Mouse (Mus musculus): ENCODE data around the gene Zbtb44. TPM values are rescaled to one million over a fixed set of nuclear protein-coding genes. Genes with fewer than 3 reads are reported as not detected.
"Not testable (repeated sequence)": the region's sequence is repeated elsewhere in the genome, so short reads cannot be mapped to it uniquely, and the experiment has no call there.

The Zbtb44 gene
- polyA plus RNA-seq, 1 experiment from 2014 or later: 3.6 TPM

GRCm38 (mm10) chr9:31017616-31018015 is 12.8 kb upstream of the Zbtb44 start:
- H3K4me1 ChIP-seq: no peaks in the 10 kb centered on the region
- H3K36me3 ChIP-seq: no peaks in the 10 kb centered on the region
- H3K9me3 ChIP-seq (replicated peaks): no peaks in the 10 kb centered on the region
- H3K4me3 ChIP-seq: no peak overlapping the region
- WGBS: 56% methylated on average over 4 of the region's 4 CpGs
- no peak overlapping the region for H3K27ac ChIP-seq (replicated peaks)
- H3K27me3 ChIP-seq (ENCODE audit: low read depth, poor library complexity, severe bottlenecking): no peaks in the 10 kb centered on the region
- no peak for DNase-seq (ENCODE audit: low spot score)

- DNase-seq (ENCODE audit: low spot score): no peak
- Histone ChIP-seq H3K27me3 (ENCODE audit: low read depth, poor library complexity, severe bottlenecking) (no peaks in the 10 kb centered on the region), H3K4me1 (no peaks in the 10 kb centered on the region), H3K9me3 (replicated peaks) (no peaks in the 10 kb centered on the region), H3K4me3 (no peak overlapping the region), H3K36me3 (no peaks in the 10 kb centered on the region), H3K27ac (replicated peaks) (no peak overlapping the region)
- WGBS: 87% methylated on average over 3 of the region's 3 CpGs
Observed at GRCm38 (mm10) chr9:31018158-31018557, 12.3 kb upstream of the Zbtb44 start.

GRCm38 (mm10) chr9:31018705-31019104 is 11.7 kb upstream of the Zbtb44 start:
- no peaks in the 10 kb centered on the region for H3K9me3 ChIP-seq (replicated peaks)
- no peaks in the 10 kb centered on the region for H3K4me1 ChIP-seq
- no peak overlapping the region for H3K27ac ChIP-seq (replicated peaks)
- no peaks in the 10 kb centered on the region for H3K27me3 ChIP-seq (ENCODE audit: low read depth, poor library complexity, severe bottlenecking)
- H3K4me3 ChIP-seq: no peak overlapping the region
- DNase-seq (ENCODE audit: low spot score): no peak
- H3K36me3 ChIP-seq: no peaks in the 10 kb centered on the region

GRCm38 (mm10) chr9:31028251-31028650 is 2.2 kb upstream of the Zbtb44 start:
- no peaks in the 10 kb centered on the region for H3K9me3 ChIP-seq (replicated peaks)
- no peaks in the 10 kb centered on the region for H3K27me3 ChIP-seq (ENCODE audit: low read depth, poor library complexity, severe bottlenecking)
- H3K4me1 ChIP-seq: peaks cover 28% of the 10 kb centered on the region
- H3K36me3 ChIP-seq: no peaks in the 10 kb centered on the region
- no peak for DNase-seq (ENCODE audit: low spot score)
- no peak overlapping the region for H3K27ac ChIP-seq (replicated peaks)
- no peak overlapping the region for H3K4me3 ChIP-seq
- 92% methylated on average over 4 of the region's 4 CpGs for WGBS

DNA sequence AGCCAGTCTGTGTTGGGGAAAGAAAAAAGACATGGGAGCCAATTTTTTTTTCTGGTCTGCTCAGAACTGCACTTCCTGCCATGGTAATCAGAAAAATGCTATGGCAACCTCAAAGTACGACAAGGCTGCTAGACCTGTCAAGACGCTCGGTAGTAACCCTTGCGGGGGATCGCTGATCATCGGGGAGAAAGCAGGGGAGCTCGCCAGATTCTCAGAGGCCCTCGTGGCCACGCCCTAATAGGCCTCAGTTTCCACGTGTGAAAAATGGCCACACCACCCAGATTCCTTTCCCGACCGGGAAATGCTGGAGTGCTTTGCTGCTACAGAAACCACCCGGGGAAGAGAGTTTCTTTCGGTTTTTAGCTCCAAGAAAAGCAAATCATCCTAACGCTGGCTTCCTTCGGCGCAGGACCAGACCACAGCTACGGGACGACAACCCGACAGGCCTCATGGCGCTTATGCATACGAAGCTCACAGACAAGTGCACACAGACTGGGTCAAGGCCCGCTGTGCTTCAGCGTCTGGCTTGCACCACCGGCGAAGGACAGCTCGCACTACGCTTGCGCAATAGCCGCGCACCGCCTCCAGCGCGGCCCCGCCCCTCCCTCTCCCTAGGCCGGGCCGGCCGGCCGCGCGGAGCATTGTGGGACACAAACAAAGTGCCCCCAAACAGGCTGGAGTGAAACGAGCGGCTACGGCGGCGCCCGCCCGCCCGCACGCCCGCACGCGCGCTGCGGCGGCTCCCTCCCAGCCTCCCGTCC is 513 bp upstream of the Zbtb44 start:
- Histone ChIP-seq H3K9me3 (replicated peaks) (no peaks in the 10 kb centered on the region), H3K36me3 (no peaks in the 10 kb centered on the region), H3K27ac (replicated peaks) (peak overlapping the region; percentile 99), H3K27me3 (ENCODE audit: low read depth, poor library complexity, severe bottlenecking) (no peaks in the 10 kb centered on the region), H3K4me3 (peak overlapping the region; percentile 94), H3K4me1 (peaks cover 28% of the 10 kb centered on the region)
- under 1% methylated on average over 57 of the region's 57 CpGs for WGBS
- peak; percentile 95 for DNase-seq (ENCODE audit: low spot score)

- peak overlapping the region; percentile 99 for H3K27ac ChIP-seq (replicated peaks)
- no peak for DNase-seq (ENCODE audit: low spot score)
- WGBS: 16% methylated on average over 8 of the region's 8 CpGs
- no peaks in the 10 kb centered on the region; the same call in 1 of the 2 replicates for H3K36me3 ChIP-seq
- H3K9me3 ChIP-seq (replicated peaks): no peaks in the 10 kb centered on the region
- peaks cover 28% of the 10 kb centered on the region for H3K4me1 ChIP-seq
- H3K4me3 ChIP-seq: peak overlapping the region; percentile 94
- no peaks in the 10 kb centered on the region for H3K27me3 ChIP-seq (ENCODE audit: low read depth, poor library complexity, severe bottlenecking)
Observed at GRCm38 (mm10) chr9:31031414-31031843, 985 bp downstream of the Zbtb44 start.

DNA sequence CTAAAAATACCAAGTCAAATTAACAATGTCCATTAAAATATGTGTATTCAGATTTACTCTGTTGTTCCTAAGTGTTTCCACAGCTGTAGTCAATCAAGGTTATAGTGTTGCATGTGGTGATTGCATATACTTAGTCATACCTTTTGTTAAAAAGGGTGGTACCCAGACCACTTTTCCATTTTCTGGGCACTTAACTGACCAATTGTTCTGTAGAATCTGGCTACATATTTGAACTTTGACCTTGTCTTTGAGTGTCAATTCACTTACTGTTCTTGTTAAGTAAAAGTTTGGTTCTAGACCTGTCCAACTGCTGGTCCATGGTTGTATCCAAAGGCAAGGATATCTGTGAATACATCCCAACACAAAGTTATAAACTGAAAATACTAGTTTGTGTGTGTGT is 2.1 kb downstream of the Zbtb44 start:
- Histone ChIP-seq H3K4me1 (peaks cover 28% of the 10 kb centered on the region), H3K4me3 (peak overlapping the region; percentile 94), H3K27ac (replicated peaks) (no peak overlapping the region), H3K27me3 (ENCODE audit: low read depth, poor library complexity, severe bottlenecking) (no peaks in the 10 kb centered on the region), H3K36me3 (no peaks in the 10 kb centered on the region; the same call in 1 of the 2 replicates), H3K9me3 (replicated peaks) (no peaks in the 10 kb centered on the region)
- DNase-seq (ENCODE audit: low spot score): no peak

DNA sequence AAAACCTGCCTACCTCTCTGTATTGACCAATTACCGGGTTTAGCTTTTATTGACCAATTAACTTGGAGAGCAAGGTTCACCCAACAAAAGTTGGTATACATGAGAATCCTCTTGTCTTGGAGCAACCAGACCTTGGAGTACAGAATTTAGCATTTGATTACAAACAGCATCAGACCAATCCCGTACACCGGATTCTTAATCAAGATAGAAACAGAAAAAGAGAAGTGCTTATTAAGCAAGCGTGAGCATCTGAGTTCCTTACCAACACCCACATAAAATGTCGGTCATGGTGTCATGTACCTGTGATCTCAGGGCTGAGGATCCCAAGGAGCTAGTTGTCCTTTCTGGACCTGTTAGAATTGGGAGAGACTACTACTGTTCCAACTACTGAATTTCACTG is 19.8 kb downstream of the Zbtb44 start:
- Histone ChIP-seq H3K9me3 (replicated peaks) (no peaks in the 10 kb centered on the region), H3K4me1 (no peaks in the 10 kb centered on the region), H3K27ac (replicated peaks) (no peak overlapping the region), H3K4me3 (no peak overlapping the region), H3K27me3 (ENCODE audit: low read depth, poor library complexity, severe bottlenecking) (no peaks in the 10 kb centered on the region), H3K36me3 (peaks cover 21% of the 10 kb centered on the region)
- WGBS: 93% methylated on average over 5 of the region's 5 CpGs
- DNase-seq (ENCODE audit: low spot score): no peak

DNA sequence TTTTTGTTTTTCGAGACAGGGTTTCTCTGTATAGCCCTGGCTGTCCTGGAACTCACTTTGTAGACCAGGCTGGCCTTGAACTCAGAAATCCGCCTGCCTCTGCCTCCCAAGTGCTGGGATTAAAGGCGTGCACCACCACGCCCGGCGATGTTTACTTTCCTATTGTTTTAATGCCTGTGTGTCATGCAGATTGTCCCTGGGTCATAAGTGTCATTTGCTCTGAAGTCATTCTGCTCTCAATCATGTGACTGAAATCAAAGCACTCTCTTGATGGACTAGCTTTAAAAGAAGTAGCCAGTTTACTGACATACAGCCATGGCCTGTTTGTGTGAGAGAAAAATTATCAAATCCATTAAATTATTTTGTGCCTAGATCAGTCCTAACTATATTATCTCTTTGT is 21.1 kb downstream of the Zbtb44 start:
- H3K27me3 ChIP-seq (ENCODE audit: low read depth, poor library complexity, severe bottlenecking); DNase-seq (ENCODE audit: low spot score); H3K27ac ChIP-seq (replicated peaks); H3K4me1 ChIP-seq; H3K4me3 ChIP-seq; H3K9me3 ChIP-seq (replicated peaks): not testable (repeated sequence)
- 92% methylated on average over 6 of the region's 6 CpGs for WGBS
- peaks cover 27% of the 10 kb centered on the region for H3K36me3 ChIP-seq

DNA sequence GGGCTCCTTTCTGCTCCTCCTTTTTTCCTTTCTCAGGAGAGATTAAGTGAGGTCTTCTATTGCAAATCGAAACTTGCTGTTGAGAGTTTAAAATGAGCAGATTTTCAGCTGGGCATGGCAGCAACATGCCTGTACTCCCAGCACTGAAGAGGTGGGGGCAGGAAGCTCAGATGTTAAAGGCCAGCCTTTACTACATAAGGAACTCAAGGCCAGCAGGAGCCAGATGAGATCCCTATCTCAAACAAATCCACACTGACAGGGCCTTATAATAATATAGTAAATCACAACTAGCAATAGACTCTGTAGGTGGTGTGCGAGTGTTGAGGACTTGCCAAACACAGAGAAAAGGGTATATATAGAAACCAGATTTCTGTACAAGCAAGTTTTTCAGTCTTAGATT is 28.3 kb downstream of the Zbtb44 start:
- 90% methylated on average over 2 of the region's 2 CpGs for WGBS
- H3K4me3 ChIP-seq: no peak overlapping the region
- peaks cover 54% of the 10 kb centered on the region for H3K36me3 ChIP-seq
- H3K9me3 ChIP-seq (replicated peaks): no peaks in the 10 kb centered on the region
- no peak overlapping the region for H3K27ac ChIP-seq (replicated peaks)
- H3K27me3 ChIP-seq (ENCODE audit: low read depth, poor library complexity, severe bottlenecking): no peaks in the 10 kb centered on the region
- H3K4me1 ChIP-seq: no peaks in the 10 kb centered on the region
- DNase-seq (ENCODE audit: low spot score): no peak

DNA sequence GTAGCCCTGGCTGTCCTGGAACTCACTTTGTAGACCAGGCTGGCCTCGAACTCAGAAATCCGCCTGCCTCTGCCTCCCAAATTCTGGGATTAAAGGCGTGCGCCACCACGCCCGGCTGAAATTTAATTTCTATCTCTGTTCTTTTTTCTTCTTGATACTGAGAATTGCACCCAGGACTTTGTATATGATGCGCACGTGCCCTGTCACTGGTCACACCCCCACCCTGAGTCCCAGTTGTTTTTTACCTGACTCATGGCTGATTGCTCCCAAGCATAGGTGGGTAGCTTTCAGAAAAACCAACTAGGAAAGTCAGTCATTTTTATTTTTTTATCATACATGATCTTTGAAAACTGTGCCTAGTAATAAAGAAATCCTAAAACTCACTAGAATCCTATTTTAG is 40.3 kb downstream of the Zbtb44 start:
- Histone ChIP-seq H3K9me3 (replicated peaks) (no peaks in the 10 kb centered on the region), H3K36me3 (peaks cover 34% of the 10 kb centered on the region), H3K27me3 (ENCODE audit: low read depth, poor library complexity, severe bottlenecking) (no peaks in the 10 kb centered on the region), H3K4me3 (no peak overlapping the region), H3K4me1 (no peaks in the 10 kb centered on the region), H3K27ac (replicated peaks) (no peak overlapping the region)
- WGBS: 96% methylated on average over 8 of the region's 8 CpGs
- DNase-seq (ENCODE audit: low spot score): no peak

GRCm38 (mm10) chr9:31072256-31072655 is 41.8 kb downstream of the Zbtb44 start:
- Histone ChIP-seq H3K36me3 (peaks cover 20% of the 10 kb centered on the region), H3K4me1 (no peaks in the 10 kb centered on the region), H3K27ac (replicated peaks) (no peak overlapping the region), H3K9me3 (replicated peaks) (no peaks in the 10 kb centered on the region), H3K4me3 (no peak overlapping the region), H3K27me3 (ENCODE audit: low read depth, poor library complexity, severe bottlenecking) (no peaks in the 10 kb centered on the region)
- DNase-seq (ENCODE audit: low spot score): no peak
- WGBS: 88% methylated on average over 5 of the region's 5 CpGs

DNA sequence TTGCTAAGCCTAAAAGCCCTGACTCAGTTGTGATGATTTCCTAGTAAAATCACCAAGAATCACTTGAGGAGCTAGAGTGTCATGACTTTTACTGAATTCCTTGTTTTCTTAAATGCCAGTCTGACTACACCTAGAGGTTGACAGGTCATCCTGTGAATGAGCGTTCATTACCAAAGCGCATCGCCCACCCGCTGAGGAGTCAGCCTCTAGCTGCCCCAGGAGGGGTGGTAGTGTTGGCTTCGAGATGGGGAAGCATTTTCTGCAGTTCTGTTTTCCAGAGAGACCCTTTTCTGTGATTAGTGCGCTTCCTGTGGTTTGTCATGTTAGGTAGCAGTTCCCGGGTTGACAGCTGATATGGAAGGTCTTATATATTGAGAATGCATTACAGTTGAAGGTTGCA is 43.4 kb downstream of the Zbtb44 start:
- 81% methylated on average over 7 of the region's 7 CpGs for WGBS

More for the DNA sequence above, 43.4 kb downstream of the Zbtb44 start:
- Histone ChIP-seq H3K27me3 (ENCODE audit: low read depth, poor library complexity, severe bottlenecking) (no peaks in the 10 kb centered on the region), H3K27ac (replicated peaks) (no peak overlapping the region), H3K9me3 (replicated peaks) (no peaks in the 10 kb centered on the region), H3K36me3 (peaks cover 9% of the 10 kb centered on the region), H3K4me1 (no peaks in the 10 kb centered on the region), H3K4me3 (no peak overlapping the region)
- DNase-seq (ENCODE audit: low spot score): no peak

Data from midbrain, embryonic 10.5 days (tissue).